Mouse (Mus musculus) urinary bladder, postnatal 36 days (tissue): Measurements from ENCODE around the gene Mfng.

Source experiments
- DNase-seq, 2 experiments: peaks; one replicate each; pipeline ENCODE4 v3.0.0; 2022; ENCODE audit warnings: low spot score in 2 of 2, mixed read lengths in 1 of 2

Mfng gene

DNA sequence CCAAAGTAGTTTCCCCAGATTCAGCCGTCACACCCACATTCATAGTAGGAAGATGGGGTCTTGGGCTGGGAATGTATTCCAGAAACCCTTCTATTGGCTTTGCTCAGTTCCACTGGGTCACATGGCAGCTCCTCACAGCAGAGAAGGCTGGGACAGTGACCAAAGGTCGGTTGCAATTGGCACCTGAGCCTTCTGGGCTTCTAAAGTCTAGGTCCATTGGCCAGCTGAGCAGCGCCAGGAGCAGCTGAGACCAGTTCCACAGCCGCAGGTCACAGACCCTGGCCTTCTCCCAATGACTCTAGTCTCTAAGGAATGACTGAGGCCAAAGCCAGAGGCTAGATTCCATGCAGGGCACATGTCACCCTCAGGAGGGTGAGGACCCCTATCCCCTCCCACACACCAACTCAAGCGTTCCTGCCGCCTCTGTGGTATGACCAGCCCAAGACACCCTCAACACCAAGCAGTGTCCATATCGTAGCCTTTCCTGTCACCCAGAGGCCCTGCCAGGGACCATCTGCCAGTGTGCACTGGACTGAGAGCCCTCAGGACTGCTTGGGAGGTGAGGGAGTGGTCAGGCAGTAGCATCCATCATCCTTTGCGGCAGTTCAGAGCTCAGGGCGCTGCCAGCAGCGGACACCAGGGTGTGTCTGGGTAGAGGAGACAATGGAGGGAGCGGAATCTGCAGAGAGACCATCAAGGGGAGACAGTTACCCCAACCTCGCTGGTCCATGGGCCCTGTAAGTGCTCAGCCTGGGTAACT, 17.1 kb downstream of the Mfng start:
- DNase-seq, result no peak

DNA sequence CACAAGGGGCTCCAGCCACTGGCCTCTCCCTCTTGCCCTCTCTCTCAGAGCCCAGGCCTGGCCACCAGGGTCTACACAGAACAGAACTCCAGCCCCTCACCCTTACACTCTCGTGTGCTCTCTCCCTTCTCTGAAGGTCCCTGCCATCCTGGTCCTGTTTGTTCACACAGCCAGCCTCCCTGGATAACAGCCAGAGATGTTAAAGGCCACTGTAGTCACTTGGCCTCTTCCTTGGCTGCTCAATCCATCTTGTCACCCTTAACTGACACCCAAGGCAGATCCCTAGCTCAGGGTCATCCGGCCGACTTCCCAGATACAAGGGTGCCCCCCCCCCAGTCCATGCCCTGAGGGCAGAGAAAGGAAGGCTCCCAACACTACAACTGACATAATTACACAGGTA, 18.0 kb downstream of the Mfng start:
- no peak for DNase-seq

DNA sequence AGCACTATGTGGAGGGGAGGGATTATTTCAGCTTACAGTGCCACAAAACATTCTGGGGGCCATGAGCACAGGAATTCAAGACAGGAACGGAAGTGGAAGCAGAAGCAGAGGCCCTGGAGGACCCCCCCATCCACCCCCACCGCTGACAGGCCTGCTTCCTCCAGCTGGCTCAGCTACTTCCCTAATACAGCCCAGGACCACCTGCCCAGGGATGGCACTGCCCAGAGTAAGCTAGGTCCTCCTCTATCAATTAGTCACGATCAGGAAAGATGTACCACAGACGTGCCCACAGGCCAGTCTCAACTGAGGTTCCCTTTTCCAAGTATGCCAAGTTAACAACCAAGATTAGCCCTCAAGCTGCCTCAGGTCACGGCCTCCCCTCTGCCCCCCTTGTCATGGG, 19.1 kb downstream of the Mfng start:
- DNase-seq, result no peak

DNA sequence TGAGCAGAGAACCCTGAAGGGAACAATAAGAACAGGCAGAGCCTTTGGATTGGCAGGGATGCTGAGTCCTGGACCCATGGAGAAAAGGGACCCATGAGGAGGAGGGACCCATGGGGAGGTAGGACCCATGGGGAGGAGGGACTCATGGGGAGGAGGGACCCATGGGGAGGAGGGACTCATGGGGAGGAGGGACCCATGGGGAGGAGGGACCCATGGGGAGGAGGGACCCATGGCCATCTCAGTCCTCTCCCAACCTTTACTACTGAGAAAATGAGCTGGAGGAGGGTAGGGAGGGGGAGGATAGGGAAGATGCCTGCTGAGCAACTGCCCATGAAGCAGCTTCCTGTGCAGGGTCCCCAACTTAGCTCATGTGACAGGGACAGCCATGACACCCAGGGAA, 20.3 kb downstream of the Mfng start:
- DNase-seq, result no peak

- no peak for DNase-seq
Observed at GRCm38 (mm10) chr15:78750608-78751350, 22.5 kb downstream of the Mfng start.

- no peak for DNase-seq
Observed at GRCm38 (mm10) chr15:78749855-78750254, 23.4 kb downstream of the Mfng start.

DNA sequence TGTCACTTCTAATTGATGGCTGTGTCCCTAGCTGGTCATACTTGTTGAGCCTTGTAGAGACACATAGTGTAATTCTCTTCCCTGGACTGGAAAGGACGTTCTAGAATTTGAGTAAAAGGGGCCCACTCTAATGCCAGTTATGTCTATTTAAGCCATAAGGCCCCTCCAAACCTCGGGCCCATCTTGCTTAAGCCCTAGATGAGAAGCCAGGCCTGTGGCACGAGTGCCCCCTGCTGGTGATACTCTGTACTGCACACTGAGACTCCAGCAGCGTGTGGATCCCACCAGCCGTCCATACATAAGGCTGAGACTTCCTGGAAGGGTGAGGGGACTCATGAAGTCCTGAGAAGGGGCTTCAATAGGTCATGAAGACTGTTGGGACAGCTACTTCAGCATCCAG, 29.1 kb downstream of the Mfng start:
- DNase-seq, result peak; percentile 27 to 57

GRCm38 (mm10) chr15:78742831-78743230, 30.4 kb downstream of the Mfng start:
- no peak for DNase-seq

DNA sequence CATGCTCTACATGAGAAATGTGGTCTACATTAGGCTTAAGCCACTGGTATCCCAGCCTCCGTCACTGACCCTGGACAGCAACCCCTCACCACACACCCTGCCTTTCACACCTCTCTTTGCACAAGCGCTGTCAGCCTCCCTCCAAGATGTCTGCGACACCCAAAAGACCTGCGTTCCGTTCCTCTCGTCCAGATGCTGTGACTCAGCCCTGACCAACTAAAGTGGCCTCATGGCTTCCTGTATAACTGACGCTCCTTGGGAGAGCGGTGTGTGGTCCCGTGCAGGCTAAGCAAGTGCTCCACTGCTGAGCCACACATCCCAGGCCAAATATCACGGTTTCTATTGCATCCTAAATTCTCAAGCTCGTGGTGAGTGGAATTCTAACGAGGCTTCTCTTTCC, 32.6 kb downstream of the Mfng start:
- DNase-seq, result no peak

GRCm38 (mm10) chr15:78737146-78737545, 36.1 kb downstream of the Mfng start:
- DNase-seq, result no peak

GRCm38 (mm10) chr15:78736681-78737100, 36.6 kb downstream of the Mfng start:
- no peak for DNase-seq

DNA sequence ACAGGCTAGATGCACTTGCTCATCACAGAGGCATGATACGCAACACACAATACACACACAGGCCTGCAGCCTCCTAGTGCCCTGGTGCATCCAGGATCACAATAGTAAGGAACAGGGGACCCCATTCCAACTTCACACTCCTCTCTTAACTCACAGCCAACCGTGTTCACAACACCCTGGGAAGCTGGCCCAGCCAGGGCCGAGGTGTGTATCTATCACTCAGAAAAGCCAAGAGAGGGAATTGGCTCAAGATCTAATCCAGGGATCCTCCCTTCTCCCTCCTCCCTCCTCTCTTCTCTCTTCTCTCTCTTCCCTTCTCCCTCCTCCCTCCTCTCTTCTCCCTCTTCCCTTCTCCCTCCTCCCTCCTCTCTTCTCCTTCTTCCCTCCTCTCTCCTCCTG, 37.1 kb downstream of the Mfng start:
- DNase-seq, result no peak

DNA sequence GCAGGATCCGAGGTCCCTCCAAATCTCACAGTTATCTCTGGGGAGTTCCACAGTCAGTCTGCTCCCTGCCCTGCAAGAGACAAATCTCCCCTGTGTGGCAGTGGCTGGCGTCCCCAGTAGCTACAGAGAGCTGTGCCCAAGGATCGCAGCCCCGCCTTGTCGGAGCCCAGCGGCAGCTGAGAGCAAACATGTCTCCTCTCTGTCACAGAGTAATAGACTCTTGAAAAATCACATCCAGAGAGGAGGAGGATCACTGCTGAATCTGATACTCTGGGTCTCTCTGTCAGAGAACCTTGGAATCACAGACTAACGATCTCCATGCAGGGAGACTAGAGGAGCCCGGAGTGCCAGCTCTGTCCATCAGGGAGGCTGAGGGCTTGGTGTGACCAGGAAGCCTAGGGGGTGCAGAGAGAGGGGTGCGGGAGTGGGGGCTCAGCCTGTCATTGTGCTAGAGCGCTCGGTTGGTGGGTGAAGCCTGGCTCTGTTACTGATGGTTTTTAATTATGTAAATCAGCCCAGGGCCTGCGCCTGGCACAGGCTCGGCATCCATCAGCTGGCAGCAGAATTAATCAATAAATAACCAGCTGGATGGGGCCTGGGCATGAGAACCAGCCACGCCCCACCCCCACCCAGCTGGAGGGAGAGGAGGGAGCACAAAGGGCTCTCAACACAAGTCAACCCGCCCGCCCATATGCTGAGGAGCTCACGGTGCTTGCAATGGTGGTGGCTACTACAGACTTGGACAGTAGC, 37.7 kb downstream of the Mfng start:
- no peak for DNase-seq

- DNase-seq, result no peak
Observed at GRCm38 (mm10) chr15:78731830-78732229, 41.4 kb downstream of the Mfng start.

GRCm38 (mm10) chr15:78730315-78731049, 42.8 kb downstream of the Mfng start:
- no peak for DNase-seq

DNA sequence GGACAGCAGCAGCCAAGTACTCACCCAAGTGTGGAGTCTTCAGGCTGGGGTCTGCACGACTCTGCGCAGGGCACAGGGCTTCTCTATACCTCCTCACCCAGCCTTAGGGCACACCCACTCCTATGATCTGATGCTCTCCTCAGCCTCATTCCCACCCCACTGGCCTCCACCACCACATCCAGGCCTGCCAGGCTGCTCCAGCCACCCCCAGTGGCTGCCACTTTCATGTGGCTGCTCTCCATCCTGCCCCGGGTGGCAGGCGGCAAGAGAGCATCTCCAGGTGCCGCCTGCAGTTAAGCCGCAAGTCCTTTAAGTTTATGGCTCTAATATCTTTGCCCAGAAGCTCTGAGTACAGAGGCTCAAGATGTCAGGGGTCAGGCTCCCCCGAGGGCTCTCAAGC, 46.6 kb downstream of the Mfng start:
- no peak for DNase-seq

GRCm38 (mm10) chr15:78720532-78720931, 52.7 kb downstream of the Mfng start:
- peak in 1 of 2 experiments; percentile 17 for DNase-seq

DNA sequence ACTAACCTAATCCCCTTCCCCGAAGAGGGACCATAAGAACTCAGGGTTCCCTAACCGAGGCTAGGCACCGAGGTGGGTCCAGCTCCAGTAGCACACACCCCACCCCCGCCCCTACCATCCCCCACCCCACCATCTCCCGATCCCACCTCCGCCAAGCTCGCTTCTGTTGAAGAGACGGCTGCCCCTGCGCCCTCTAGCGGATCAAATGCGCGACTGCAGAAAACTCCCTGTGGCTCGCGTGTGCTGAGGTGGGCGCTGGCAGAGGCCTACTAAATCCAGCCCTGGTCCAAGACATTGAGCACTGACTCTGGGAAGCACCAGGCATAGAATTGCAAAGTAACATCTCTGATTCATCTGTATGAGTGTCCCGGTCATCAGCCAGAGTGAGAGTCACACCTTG, 53.2 kb downstream of the Mfng start:
- DNase-seq, result peak; percentile 29 to 32

GRCm38 (mm10) chr15:78719416-78719815, 53.9 kb downstream of the Mfng start:
- no peak for DNase-seq

DNA sequence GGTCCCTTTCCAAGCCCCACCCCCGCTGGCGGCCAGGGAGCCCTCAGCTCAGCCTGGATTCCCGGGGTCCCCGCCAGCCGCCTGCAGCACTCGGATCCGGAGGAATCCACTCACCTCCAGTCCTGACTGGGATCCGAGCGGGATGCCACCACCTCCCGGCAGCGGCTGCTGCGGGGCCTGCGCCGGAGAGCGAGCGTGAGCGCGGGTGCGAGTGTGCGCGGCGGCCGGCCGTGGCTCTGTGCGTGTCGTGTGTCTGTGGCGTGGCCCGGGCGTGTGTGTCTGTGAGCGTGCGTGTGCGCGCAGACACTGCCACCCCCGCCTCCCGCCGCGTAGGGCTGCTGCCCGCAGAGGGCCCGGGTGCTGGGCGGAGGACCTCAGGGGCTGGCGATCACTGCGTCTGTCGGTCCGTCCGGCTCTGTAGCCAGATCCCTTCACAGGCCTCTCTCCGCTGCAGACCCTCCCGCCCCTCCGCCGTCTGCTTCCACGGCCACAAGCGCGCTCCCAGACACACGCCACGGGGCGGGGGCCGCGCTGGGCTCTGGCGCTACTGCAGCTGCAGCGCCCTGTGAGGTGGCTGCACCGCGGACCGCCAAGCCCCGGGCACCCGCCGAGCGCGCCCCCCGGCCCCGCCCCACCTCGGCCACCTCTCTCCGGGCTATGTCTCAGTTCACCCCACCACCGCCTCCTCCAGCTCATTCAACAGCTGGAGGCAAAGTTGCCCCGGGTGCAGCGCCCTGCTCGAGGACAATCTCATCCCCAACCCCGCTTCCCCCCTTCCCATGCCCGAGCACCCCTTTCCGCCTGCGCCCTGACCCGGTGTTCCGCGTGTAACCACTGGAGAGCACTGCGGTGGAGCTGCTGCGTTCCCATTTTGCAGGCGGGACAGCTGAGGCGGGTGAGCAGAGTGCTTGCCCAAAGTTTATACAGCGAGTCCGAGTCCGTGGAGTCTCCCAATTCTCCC, 54.7 kb downstream of the Mfng start, which contains the start of gene Elfn2:
Gene Elfn2 (minus strand): TSS at position 482 of the 961 bp plus-strand sequence.
- no peak for DNase-seq

GRCm38 (mm10) chr15:78716936-78717335, 56.3 kb downstream of the Mfng start:
- DNase-seq, result no peak
